Comparison of ENCODE assay signal across 10 mouse cellular contexts in genomic region chr1:50900386-50900785, GRCm38 (mm10). TPM values are rescaled to one million over a fixed set of nuclear protein-coding genes. Genes with fewer than 3 reads are reported as not detected.
DNase-seq lines count a peak whose midpoint lies in the region; ATAC-seq and TF ChIP-seq lines count a peak whose summit lies in the region.
"Not testable (repeated sequence)": the region's sequence is repeated elsewhere in the genome, so short reads cannot be mapped to it uniquely, and the experiment has no call there.
"Had no signal": no experiment of that assay in that cellular context is flagged by ENCODE, and none has a peak within 500 bp of the region (broad histone marks: within the 10 kb centered on the region; RNA-seq: fewer than 3 reads in every experiment).

Tmeff2 (plus strand) TSS chr1:50900647.

- TF ChIP-seq CTCF in left cerebral cortex, adult 2 months (IDR thresholded peaks at IDR 0.05) = not testable (repeated sequence)

- not testable (repeated sequence) for H3K27ac ChIP-seq in forebrain, embryonic 12.5 days; hindbrain, embryonic 11.5 days (ENCODE audit: low read depth, low read length); intestine, embryonic 16.5 days (ENCODE audit: low read length); left cerebral cortex, adult 2 months; limb, embryonic 15.5 days; neural tube, embryonic 13.5 days (replicated peaks)

- not testable (repeated sequence) for H3K4me2 ChIP-seq in forebrain, embryonic 12.5 days; hindbrain, embryonic 11.5 days (replicated peaks; ENCODE audit: low read depth, low read length); intestine, embryonic 16.5 days (ENCODE audit: low read depth, low read length); limb, embryonic 15.5 days; neural tube, embryonic 13.5 days

- H3K4me3 ChIP-seq in forebrain, embryonic 12.5 days (replicated peaks); hindbrain, embryonic 11.5 days (ENCODE audit: low read depth, low read length); intestine, embryonic 16.5 days (ENCODE audit: low read length); left cerebral cortex, adult 2 months; limb, embryonic 15.5 days; neural tube, embryonic 13.5 days: not testable (repeated sequence)

- not testable (repeated sequence) for H3K4me1 ChIP-seq in forebrain, embryonic 12.5 days; hindbrain, embryonic 11.5 days (replicated peaks; ENCODE audit: control insufficient read depth, insufficient read depth, low read length); intestine, embryonic 16.5 days (ENCODE audit: control insufficient read depth, insufficient read depth, low read length); limb, embryonic 15.5 days; neural tube, embryonic 13.5 days (replicated peaks)

- intact Hi-C loops in left cerebral cortex, adult 2 months (cut with DNase I) = not testable (repeated sequence)

- DNase-seq in ZHBTc4 (ENCODE audit: low read depth, low spot score) = peak; percentile 61
- not testable (repeated sequence) for DNase-seq in hindbrain, embryonic 11.5 days (ENCODE audit: low spot score); left cerebral cortex, adult 2 months (ENCODE audit: extremely low spot score in 1 of 2, low spot score in 2 of 2)

- H3K36me3 ChIP-seq in forebrain, embryonic 12.5 days (replicated peaks); hindbrain, embryonic 11.5 days (ENCODE audit: control insufficient read depth, insufficient read depth, low read length); intestine, embryonic 16.5 days (ENCODE audit: control insufficient read depth, insufficient read depth, low read length); limb, embryonic 15.5 days; neural tube, embryonic 13.5 days: not testable (repeated sequence)

- not testable (repeated sequence) for ATAC-seq in forebrain, embryonic 12.5 days (ENCODE audit: low FRiP score); hindbrain, embryonic 11.5 days (ENCODE audit: low FRiP score); intestine, embryonic 16.5 days; limb, embryonic 15.5 days (ENCODE audit: insufficient number of reproducible peaks, low FRiP score, low TSS enrichment, low read depth); neural tube, embryonic 13.5 days (ENCODE audit: low read depth)

- H3K9me3 ChIP-seq in forebrain, embryonic 12.5 days; hindbrain, embryonic 11.5 days (ENCODE audit: control insufficient read depth, low read length); intestine, embryonic 16.5 days (ENCODE audit: control insufficient read depth, low read length); limb, embryonic 15.5 days; neural tube, embryonic 13.5 days: not testable (repeated sequence)

- 91% methylated on average over 9 of the region's 9 CpGs for WGBS in forebrain, embryonic 12.5 days
- 89% methylated on average over 9 of the region's 9 CpGs for WGBS in hindbrain, embryonic 11.5 days
- WGBS in intestine, embryonic 16.5 days = 91% methylated on average over 9 of the region's 9 CpGs
- WGBS in limb, embryonic 15.5 days = 88% methylated on average over 9 of the region's 9 CpGs
- 85% methylated on average over 9 of the region's 9 CpGs for WGBS in neural tube, embryonic 13.5 days

- not testable (repeated sequence) for H3K9ac ChIP-seq in forebrain, embryonic 12.5 days; hindbrain, embryonic 11.5 days (ENCODE audit: low read depth, low read length); intestine, embryonic 16.5 days (ENCODE audit: low read depth, low read length); limb, embryonic 15.5 days; neural tube, embryonic 13.5 days

- not testable (repeated sequence) for H3K27me3 ChIP-seq in forebrain, embryonic 12.5 days; hindbrain, embryonic 11.5 days (ENCODE audit: control insufficient read depth, insufficient read depth, low read length); intestine, embryonic 16.5 days (replicated peaks; ENCODE audit: control insufficient read depth, insufficient read depth, low read length); limb, embryonic 15.5 days; neural tube, embryonic 13.5 days

RNA-seq across cellular contexts. Expression of gene Tmeff2, which starts in this region (rescaled TPM):
- polyA plus RNA-seq in forebrain, embryonic 12.5 days (2016; fragmentation: Nextera tagmentation; extraction: Ambion mirVana) = 11.2 and 11.9 TPM in 2 replicates
- 16.8 and 19.7 TPM in 2 replicates for polyA plus RNA-seq in hindbrain, embryonic 11.5 days (2014; fragmentation: Nextera tagmentation; extraction: Ambion mirVana)
- polyA plus RNA-seq in intestine, embryonic 16.5 days (2015; fragmentation: Nextera tagmentation; extraction: Ambion mirVana) = 9.9 and 10.7 TPM in 2 replicates
- 10 to 100 TPM; 48.1 to 50.0 TPM for total RNA-seq in left cerebral cortex, adult 2 months (2021)
- 20.1 and 23.6 TPM in 2 replicates for polyA plus RNA-seq in limb, embryonic 15.5 days (2015; fragmentation: Nextera tagmentation; extraction: Ambion mirVana)
- polyA plus RNA-seq in neural tube, embryonic 13.5 days (2015; fragmentation: Nextera tagmentation; extraction: Ambion mirVana) = 127 and 139 TPM in 2 replicates
- total RNA-seq: neutrophil, adult 5-6 weeks had no signal
- polyA plus RNA-seq: CD4-positive, CD25-positive, alpha-beta regulatory T cell, adult 4 months; liver, adult 2 months had no signal
